Mouse (Mus musculus): ENCODE measurements at regions not wholly inside any gene's neighbourhood (a gene's known extent, or its start where the extent isn't known, plus 50 kb on each side); places are given as distances from the start of the nearest gene placed in this dataset.

GRCm38 (mm10) chr1:136739486-136739885 is 114.8 kb downstream of the Zfp281 start:
- no peaks in the 10 kb centered on the region for H3K4me1 ChIP-seq (replicated peaks; ENCODE audit: control insufficient read depth, insufficient read depth)
- no peaks in the 10 kb centered on the region for H3K27me3 ChIP-seq (ENCODE audit: control insufficient read depth, insufficient read depth, low read length)
- no peak overlapping the region for H3K27ac ChIP-seq (replicated peaks)
- WGBS, result 80% methylated on average over 4 of the region's 5 CpGs
- H3K4me2 ChIP-seq (replicated peaks; ENCODE audit: low read depth), result no peak overlapping the region
- H3K36me3 ChIP-seq (ENCODE audit: control insufficient read depth, insufficient read depth, low read length), result no peaks in the 10 kb centered on the region
- peak; percentile 28 for DNase-seq (ENCODE audit: low spot score)
- H3K4me3 ChIP-seq (ENCODE audit: low read depth, low read length), result no peak overlapping the region
- H3K9ac ChIP-seq (ENCODE audit: low read length), result no peak overlapping the region
- TF ChIP-seq EP300 (optimal IDR thresholded peaks at IDR 0.05) (no peak), CTCF (IDR thresholded peaks at IDR 0.05; ENCODE audit: low read depth) (peak; percentile 69)
- H3K9me3 ChIP-seq (ENCODE audit: control insufficient read depth, low read length), result no peaks in the 10 kb centered on the region
- ATAC-seq (ENCODE audit: low FRiP score, low TSS enrichment), result no peak

DNA sequence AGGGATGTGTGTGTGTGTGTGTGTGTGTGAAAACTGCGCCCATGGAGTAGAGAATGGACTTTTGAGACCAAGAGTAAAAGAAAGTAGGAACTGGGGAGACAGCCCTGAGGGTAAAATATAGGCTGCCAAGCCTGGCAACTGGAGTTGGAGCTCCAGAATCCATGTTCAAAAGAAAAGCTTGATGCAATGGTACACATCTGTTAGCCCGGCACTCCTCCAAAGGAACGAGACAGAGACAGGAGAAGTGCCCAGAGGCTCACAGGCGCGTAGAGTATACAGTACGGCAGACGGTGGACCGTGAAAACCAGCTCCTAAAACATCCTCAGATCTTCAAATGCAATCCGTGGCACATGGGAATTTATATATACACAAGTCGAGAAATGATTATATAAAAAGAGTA is 116.4 kb downstream of the Zfp281 start:
- 82% methylated on average over 10 of the region's 10 CpGs for WGBS
- H3K4me1 ChIP-seq (replicated peaks; ENCODE audit: control insufficient read depth, insufficient read depth), result no peaks in the 10 kb centered on the region
- DNase-seq (ENCODE audit: low spot score) (no peak), ATAC-seq (ENCODE audit: low FRiP score, low TSS enrichment) (no peak)
- no peak overlapping the region for H3K4me2 ChIP-seq (replicated peaks; ENCODE audit: low read depth)
- H3K9me3 ChIP-seq (ENCODE audit: control insufficient read depth, low read length), result no peaks in the 10 kb centered on the region
- no peak overlapping the region for H3K4me3 ChIP-seq (ENCODE audit: low read depth, low read length)
- no peak overlapping the region for H3K9ac ChIP-seq (ENCODE audit: low read length)
- no peaks in the 10 kb centered on the region for H3K27me3 ChIP-seq (ENCODE audit: control insufficient read depth, insufficient read depth, low read length)
- no peaks in the 10 kb centered on the region for H3K36me3 ChIP-seq (ENCODE audit: control insufficient read depth, insufficient read depth, low read length)
- TF ChIP-seq CTCF (IDR thresholded peaks at IDR 0.05; ENCODE audit: low read depth), result no peak
- TF ChIP-seq EP300 (optimal IDR thresholded peaks at IDR 0.05), result no peak
- no peak overlapping the region for H3K27ac ChIP-seq (replicated peaks)

DNA sequence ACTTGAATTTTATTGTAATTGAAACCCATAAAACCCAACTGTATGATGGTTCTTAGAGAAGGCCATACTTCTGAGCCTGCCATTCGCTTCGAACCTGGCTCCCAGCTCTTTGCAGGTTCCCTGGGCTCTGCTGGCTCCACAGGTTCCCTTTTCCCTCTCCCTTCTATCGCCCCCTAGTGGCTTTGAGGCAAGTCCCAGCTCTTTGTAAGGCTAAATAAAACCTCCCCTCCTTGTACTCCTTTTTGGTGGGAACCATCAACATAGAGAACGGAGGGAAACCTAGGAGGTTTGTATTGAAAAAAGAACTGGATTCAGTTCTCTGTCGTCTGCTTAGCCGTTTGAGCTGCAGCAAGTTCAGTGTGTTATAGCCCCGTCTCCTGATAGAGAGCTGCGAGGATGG is 124.5 kb downstream of the Zfp281 start:
- 58% methylated on average over 8 of the region's 8 CpGs for WGBS
- H3K4me2 ChIP-seq (replicated peaks; ENCODE audit: low read depth), result no peak overlapping the region
- H3K9me3 ChIP-seq (ENCODE audit: control insufficient read depth, low read length), result no peaks in the 10 kb centered on the region
- H3K9ac ChIP-seq (ENCODE audit: low read length), result no peak overlapping the region
- no peak overlapping the region for H3K4me3 ChIP-seq (ENCODE audit: low read depth, low read length)
- DNase-seq (ENCODE audit: low spot score), result peak; percentile 29
- H3K4me1 ChIP-seq (replicated peaks; ENCODE audit: control insufficient read depth, insufficient read depth), result no peaks in the 10 kb centered on the region
- no peak for TF ChIP-seq EP300 (optimal IDR thresholded peaks at IDR 0.05)
- peak; percentile 80 for TF ChIP-seq CTCF (IDR thresholded peaks at IDR 0.05; ENCODE audit: low read depth)
- no peaks in the 10 kb centered on the region for H3K27me3 ChIP-seq (ENCODE audit: control insufficient read depth, insufficient read depth, low read length)
- ATAC-seq (ENCODE audit: low FRiP score, low TSS enrichment), result no peak
- H3K36me3 ChIP-seq (ENCODE audit: control insufficient read depth, insufficient read depth, low read length), result no peaks in the 10 kb centered on the region
- no peak overlapping the region for H3K27ac ChIP-seq (replicated peaks)

DNA sequence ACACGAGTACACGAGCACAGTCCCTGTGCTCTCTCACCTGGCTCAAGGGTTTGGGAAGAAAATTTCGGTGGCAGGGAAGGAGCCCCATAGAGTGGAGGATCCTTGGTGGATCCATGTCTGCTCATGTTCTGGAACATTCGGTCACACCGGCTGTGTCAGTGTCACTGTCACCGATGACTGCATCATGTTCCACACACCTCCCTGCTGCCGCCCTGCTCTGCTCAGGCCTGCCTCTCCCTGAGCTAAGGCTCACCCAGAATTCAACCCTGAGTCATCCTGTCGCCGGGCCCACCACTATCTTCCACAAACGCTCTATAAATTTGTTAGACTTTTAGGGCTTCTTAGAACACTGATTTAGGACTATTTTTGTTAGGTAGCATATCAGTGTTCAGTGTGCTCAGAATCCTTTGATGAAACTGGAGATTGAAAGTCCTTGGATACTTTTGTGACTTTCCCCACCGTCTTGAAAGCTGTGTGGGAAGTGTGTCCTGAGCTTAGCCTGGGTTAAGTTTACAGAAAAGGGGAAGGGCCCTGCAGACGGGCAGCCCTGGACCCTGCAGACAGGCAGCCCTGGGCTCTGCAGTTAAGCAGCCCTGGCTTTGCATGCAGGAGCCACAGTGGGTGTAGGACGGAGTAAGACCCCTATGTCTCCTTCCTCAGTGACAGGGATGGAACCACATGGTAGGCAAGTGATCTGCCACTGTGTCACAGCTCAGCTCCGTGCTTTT is 126.9 kb downstream of the Zfp281 start:
- DNase-seq (ENCODE audit: low spot score), result no peak

GRCm38 (mm10) chr1:136754286-136754685 is 129.6 kb downstream of the Zfp281 start:
- no peak for ATAC-seq (ENCODE audit: low FRiP score, low TSS enrichment)
- WGBS, result 97% methylated on average over 6 of the region's 6 CpGs
- H3K4me3 ChIP-seq (ENCODE audit: low read depth, low read length), result no peak overlapping the region

More for the DNA sequence above, 126.9 kb downstream of the Zfp281 start:
- Histone ChIP-seq H3K4me3 (ENCODE audit: low read depth, low read length) (no peak overlapping the region), H3K27ac (replicated peaks) (no peak overlapping the region), H3K4me2 (replicated peaks; ENCODE audit: low read depth) (no peak overlapping the region), H3K9me3 (ENCODE audit: control insufficient read depth, low read length) (no peaks in the 10 kb centered on the region), H3K9ac (ENCODE audit: low read length) (no peak overlapping the region), H3K27me3 (ENCODE audit: control insufficient read depth, insufficient read depth, low read length) (no peaks in the 10 kb centered on the region), H3K36me3 (ENCODE audit: control insufficient read depth, insufficient read depth, low read length) (no peaks in the 10 kb centered on the region), H3K4me1 (replicated peaks; ENCODE audit: control insufficient read depth, insufficient read depth) (no peaks in the 10 kb centered on the region)
- TF ChIP-seq EP300 (optimal IDR thresholded peaks at IDR 0.05) (no peak), CTCF (IDR thresholded peaks at IDR 0.05; ENCODE audit: low read depth) (no peak)
- WGBS, result 66% methylated on average over 14 of the region's 14 CpGs
- no peak for ATAC-seq (ENCODE audit: low FRiP score, low TSS enrichment)

DNA sequence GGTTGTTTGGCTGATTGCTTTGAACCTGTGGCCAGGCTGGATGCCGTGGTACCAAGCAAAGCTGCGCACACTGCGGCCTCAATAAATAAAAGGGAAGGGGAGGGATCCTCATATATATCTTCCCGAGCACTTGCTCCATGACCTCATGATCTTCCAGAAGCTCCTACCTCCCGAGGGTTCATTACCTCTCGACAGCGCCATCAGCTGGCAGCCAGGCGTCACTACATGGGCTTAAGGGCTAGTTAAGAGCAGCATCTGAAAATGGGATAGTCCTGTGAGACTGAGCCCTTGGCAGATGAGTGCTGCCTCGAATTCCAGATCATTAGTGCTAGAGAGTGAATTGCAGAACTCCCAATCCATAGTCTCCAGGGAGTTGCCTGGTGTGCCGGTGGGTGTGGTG is 134.0 kb downstream of the Zfp281 start:
- no peaks in the 10 kb centered on the region for H3K27me3 ChIP-seq (ENCODE audit: control insufficient read depth, insufficient read depth, low read length)
- DNase-seq (ENCODE audit: low spot score) (no peak), ATAC-seq (ENCODE audit: low FRiP score, low TSS enrichment) (0 out of 2 replicates have a peak, but pooled peaks have one; percentile 21)
- H3K4me1 ChIP-seq (replicated peaks; ENCODE audit: control insufficient read depth, insufficient read depth), result no peaks in the 10 kb centered on the region
- no peak overlapping the region for H3K4me2 ChIP-seq (replicated peaks; ENCODE audit: low read depth)
- no peaks in the 10 kb centered on the region for H3K9me3 ChIP-seq (ENCODE audit: control insufficient read depth, low read length)
- H3K4me3 ChIP-seq (ENCODE audit: low read depth, low read length), result no peak overlapping the region
- no peak overlapping the region for H3K9ac ChIP-seq (ENCODE audit: low read length)
- 64% methylated on average over 10 of the region's 10 CpGs for WGBS
- no peaks in the 10 kb centered on the region for H3K36me3 ChIP-seq (ENCODE audit: control insufficient read depth, insufficient read depth, low read length)
- peak; percentile 40; the same call in 1 of the 2 replicates for TF ChIP-seq CTCF (IDR thresholded peaks at IDR 0.05; ENCODE audit: low read depth)
- TF ChIP-seq EP300 (optimal IDR thresholded peaks at IDR 0.05), result no peak
- H3K27ac ChIP-seq (replicated peaks), result no peak overlapping the region

More at GRCm38 (mm10) chr1:136754286-136754685, 129.6 kb downstream of the Zfp281 start:
- no peaks in the 10 kb centered on the region for H3K9me3 ChIP-seq (ENCODE audit: control insufficient read depth, low read length)
- H3K9ac ChIP-seq (ENCODE audit: low read length), result no peak overlapping the region
- DNase-seq (ENCODE audit: low spot score), result no peak
- H3K36me3 ChIP-seq (ENCODE audit: control insufficient read depth, insufficient read depth, low read length), result no peaks in the 10 kb centered on the region
- no peak overlapping the region for H3K27ac ChIP-seq (replicated peaks)
- no peaks in the 10 kb centered on the region for H3K27me3 ChIP-seq (ENCODE audit: control insufficient read depth, insufficient read depth, low read length)
- no peak for TF ChIP-seq EP300 (optimal IDR thresholded peaks at IDR 0.05)
- TF ChIP-seq CTCF (IDR thresholded peaks at IDR 0.05; ENCODE audit: low read depth), result no peak
- no peaks in the 10 kb centered on the region for H3K4me1 ChIP-seq (replicated peaks; ENCODE audit: control insufficient read depth, insufficient read depth)
- no peak overlapping the region for H3K4me2 ChIP-seq (replicated peaks; ENCODE audit: low read depth)

Data from stomach, postnatal 0 days (tissue).